Mouse (Mus musculus) spleen, embryonic (tissue): ENCODE results near the gene Pdhb.

ENCODE experiments used
- CTCF ChIA-PET: fragments of 350-600 bp; sonication (Branson Sonifier 250); formaldehyde crosslinking; loops from one replicate; lab custom pipeline; 2022; lab: Charles Lee

Gene Pdhb

DNA sequence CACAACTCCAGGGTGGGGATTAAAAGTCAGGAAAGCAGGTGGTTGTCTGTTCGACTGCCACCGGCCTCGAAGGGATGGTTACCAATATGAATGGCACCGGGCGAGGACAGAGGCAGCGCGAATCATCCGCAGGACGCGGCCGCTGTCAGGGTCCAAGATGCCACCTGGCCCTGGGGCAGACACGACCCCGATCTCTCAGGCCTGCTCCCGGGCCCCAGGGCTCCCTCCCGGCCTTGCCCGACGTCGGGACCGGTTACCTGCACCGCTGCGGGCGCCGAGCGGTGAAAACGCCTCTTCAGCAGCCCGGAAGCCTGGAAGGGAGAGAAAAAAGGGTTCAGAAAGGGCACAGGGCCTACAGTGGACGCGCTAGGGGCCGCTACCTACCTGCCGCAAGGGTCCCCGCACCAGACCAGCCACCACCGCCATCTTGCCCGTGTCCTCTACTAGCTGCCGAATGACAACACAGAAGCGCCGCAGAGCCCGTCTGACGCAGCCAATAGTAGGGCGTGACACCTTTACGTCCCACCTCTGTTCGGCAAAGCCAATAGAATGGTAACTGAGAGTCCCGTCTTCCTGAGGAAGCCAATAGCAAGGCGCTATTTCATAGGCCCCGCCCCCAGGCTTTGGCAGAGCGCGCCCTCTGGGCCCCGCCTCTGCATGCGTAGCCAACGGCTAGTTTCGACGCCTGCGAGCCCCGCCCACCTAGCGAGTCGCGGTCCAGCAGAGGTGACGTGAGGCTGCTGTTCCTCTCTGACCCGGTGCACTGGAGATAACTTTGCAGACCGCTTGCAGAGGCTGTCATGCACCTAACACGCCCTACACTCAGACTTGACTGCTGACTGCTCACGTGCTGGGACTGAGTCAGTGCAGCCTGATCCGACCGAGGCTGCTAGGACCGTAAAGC lies at the start of gene Pdhb:
Pdhb (minus strand) TSS at position 519 of the 904 bp plus-strand sequence.
- CTCF ChIA-PET = interaction anchor here (1.3 kb wide), 1 partner anchor 80 kb away, joined by 3 read pairs; no protein-coding TSS in a partner anchor

DNA sequence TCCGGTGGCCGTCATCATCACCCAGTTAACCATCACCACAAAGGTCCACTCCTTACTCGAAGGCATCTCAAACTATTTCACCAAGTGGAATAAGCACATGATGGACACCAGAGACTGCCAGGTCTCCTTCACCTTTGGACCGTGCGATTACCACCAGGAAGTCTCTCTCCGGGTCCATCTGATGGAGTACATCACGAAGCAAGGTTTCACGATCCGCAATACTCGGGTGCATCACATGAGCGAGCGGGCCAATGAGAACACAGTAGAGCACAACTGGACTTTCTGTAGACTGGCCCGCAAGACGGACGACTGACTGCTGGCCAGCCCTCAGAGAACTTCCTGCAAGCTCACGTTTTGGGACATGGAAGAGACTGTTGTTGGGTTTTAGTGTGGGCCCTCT lies 49.7 kb upstream of the Pdhb start:
- CTCF ChIA-PET = no interaction called here

DNA sequence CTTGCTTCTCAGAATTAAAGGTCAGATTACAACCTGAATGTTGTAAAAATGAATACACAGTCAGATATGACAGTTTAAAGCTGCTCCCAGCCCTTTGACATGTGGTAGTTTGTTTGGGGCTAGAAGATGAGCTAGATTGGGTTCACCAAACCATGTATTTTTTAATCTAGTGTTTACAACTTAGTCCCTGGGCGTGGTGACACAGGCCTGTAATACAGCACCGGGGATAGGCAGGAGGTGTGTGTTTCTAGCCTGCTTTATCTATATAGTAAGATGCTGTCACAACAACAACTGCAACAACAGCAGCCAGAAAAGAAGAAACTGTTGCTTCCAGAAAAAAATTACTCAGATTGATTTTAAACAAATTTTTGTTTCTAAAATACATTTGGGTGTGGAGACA lies 48.1 kb upstream of the Pdhb start:
- CTCF ChIA-PET = no interaction called here

DNA sequence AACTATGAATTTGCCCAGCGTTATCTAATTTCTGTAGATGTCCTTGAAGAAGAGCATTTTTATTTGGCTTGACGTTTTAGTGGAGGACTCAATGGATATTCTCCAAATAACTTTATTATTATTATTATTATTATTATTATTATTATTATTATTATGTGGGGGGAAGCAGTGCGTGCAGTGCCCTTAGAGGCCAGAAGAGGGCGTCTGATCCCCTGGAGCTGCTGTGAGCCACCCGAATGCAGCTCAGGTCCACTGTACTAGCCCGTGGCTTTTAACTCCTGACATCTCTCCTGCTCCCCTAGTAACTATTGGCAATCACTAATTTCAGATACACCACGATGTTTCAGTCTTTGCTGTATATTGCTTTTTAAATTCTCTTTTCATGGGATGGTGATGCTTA lies 47.5 kb upstream of the Pdhb start:
- CTCF ChIA-PET = no interaction called here

DNA sequence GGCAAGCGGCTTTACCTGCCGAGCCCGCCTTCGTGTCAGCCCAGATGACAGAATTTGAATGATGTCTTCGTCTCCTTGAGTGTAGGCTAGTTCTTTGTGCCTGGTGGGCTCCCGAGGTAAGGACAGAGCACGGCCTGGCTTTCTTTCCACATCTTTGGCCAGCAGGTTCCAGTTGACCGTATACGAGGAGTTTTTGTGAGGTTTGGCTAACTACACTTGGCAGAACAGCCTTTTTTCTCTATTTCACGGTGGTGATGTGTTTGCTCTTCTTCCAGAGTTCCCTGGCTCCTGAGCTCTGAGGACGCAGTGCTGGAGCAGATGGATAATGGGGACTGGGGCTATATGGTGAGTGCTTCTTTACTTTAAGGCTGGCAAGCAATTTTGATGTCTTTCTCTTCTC lies 47.1 kb upstream of the Pdhb start:
- CTCF ChIA-PET = interaction anchor here (0.9 kb wide), 1 partner anchor 216 kb away, joined by 6 read pairs; no protein-coding TSS in a partner anchor

DNA sequence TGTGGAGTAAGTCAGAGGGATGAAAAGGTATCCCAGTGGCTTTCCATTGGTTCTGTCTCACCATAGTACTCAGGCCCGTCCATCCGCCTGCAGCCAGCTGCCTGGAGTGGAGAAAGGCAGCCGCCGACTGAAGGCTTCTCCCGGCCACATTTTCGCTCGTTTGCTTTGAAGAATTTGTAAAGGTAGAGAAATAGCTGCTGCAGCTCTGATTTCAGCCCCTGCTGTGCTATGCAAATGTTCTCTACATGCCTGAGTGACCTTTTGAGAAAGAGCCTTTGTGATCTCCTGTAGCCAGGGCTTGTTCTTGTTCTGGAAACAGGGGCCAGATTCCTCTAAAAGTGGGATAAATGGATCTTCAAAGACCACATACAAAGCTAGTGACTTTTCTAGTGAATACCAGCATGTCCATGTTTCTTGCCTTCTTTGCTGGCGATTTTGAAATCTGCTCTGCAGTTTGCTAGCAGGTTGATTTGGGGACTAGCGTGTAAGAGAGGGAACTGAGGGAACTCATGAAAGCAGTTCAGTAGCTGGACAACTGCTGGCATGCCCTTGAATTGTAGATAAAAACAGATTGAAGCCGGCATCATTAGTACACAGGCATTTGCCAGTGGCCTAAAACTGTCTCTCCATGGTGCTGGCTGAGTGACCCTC lies 46.0 kb upstream of the Pdhb start:
- CTCF ChIA-PET = interaction anchor here (0.8 to 0.9 kb wide), 2 partner anchors 9 to 215 kb away, joined by 6 to 8 read pairs; no protein-coding TSS in a partner anchor

DNA sequence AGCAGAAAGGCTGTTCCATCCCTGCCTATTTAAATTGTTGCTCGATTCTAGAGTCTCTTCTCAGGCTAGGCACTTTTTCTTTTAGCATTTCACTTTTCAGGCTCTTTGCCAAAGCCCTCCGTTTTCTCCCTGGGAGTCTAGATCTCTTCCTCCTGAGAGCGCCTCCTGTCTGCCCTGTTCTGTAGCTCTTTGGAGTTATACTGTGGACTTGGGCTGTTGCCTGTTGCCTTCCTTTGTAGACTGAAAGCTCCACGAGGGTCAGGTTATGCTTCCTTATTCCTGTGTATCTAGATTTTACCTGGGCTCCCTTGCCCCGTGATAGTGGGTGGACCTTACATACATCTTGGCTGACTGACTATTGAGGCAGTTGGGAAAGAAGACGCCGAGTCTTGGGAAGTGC lies 45.4 kb upstream of the Pdhb start:
- CTCF ChIA-PET = interaction anchor here (0.8 kb wide), 1 partner anchor 10 kb away, joined by 8 read pairs; no protein-coding TSS in a partner anchor

DNA sequence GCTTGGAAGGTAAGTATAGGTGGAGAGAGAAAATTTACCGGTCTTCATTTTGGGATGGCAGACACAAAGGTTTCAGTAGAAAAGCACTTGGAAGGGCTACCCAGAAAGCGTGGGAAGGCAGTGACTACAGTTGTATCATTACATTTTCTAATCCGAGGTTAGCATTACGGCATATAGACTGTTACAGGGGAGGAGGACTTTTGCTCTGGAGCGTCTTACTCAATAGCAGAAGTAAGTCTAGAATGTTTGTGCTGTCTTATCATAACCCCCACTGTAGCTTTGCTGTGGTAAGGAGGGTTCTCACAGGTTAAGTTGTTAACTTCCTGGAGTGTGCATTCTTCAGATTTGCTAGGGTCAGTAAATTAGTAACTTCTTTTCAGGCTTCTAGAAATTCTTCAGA lies 43.3 kb upstream of the Pdhb start:
- CTCF ChIA-PET = no interaction called here

DNA sequence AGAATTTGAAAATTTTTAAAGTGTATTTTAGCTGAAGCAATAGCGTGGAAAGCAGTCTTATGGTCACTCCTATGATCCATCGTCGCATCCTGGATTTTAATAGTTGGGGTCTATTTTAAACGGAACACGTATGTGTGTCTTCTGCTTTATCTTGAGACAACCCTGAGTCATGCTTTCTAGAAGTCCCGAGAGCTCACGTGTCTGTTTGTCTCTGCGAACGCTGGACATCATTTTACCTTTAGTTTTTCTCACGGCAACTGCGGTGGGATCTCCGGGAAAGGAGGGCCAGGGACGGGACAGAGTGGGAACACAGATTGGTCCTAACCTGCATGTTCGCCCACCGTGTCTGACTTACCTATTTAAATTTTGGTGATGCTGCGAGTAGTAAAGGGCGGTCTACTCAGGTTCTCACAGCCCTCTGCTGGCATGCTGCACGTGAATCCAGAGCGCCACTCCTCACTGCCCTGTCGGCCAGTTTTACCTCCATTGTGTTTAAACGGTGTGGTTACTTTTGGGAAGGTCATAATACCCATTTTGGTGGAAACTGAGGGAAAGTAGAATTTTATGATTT lies 42.5 kb upstream of the Pdhb start:
- CTCF ChIA-PET = no interaction called here

DNA sequence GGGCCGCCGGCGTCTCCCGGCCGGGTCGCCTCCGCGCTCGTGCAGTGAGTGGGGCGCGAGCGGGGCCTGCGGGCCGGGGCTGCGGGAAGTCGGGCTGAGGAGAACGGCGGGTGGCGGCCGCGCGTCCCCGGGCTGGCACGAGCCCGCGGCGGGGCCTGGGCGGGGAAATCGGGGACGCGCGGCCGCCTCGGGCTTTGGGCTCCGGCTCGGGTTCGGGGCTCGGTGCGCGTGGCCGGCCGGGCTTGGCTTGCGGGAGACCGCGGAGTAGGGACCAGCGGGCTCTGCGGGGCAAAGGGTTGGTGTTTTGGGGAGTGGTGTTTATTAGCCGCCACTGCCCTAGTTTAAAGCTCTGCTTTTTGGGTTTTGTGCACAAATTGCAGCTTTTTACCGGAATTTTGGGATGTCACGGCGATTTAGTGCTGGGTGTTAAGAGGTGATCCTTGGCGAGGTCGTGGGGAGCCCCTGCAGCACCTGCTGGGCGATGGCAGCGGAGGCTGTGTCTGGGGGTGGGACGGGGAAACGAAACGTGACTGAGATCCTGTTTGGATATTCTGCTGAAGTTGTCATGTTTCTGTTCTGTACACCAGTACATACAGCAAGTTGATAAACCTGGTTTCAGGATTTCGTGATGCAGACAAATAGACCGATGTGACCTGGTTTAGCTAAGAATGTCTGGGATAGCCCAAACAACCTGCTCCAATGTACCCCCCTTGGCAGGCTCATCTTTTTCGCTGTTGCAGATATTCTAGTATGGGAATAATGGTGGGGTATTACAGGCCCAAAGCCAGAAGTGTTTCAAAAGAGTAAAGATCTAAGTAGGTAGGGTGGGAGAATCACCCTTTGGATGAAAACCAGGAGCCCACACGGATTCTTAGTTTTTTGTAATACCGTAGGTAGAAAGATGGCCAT lies 41.7 kb upstream of the Pdhb start:
- CTCF ChIA-PET = interaction anchor here (0.5 kb wide), 1 partner anchor 42 kb away, joined by 3 read pairs; no protein-coding TSS in a partner anchor

DNA sequence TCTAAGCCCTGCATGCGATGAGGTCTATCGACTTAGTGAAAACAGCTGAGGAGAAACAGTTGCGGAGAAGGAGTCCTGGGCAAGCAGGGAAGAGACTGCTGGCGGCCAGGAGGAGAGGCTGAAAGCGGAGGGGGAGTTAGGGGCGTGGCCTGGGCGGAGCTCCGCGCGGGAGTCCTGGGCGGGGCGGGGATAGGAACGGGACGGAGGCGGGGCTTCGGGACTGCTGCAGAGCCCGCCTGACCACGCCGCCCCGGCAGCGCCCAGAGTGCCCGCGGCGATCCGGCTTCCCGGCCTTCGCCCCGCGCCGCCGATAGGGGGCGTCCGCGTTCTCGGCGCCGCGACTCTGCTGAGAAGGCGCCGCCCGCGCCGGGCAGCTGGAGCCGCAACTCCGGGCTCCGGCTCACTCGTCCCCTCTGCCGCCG lies 41.0 kb upstream of the Pdhb start, which contains the start of gene Kctd6:
Kctd6 (plus strand) TSS at position 338 of the 422 bp plus-strand sequence.
- CTCF ChIA-PET = interaction anchor here (0.5 kb wide), 1 partner anchor 43 kb away, joined by 3 read pairs; no protein-coding TSS in a partner anchor

DNA sequence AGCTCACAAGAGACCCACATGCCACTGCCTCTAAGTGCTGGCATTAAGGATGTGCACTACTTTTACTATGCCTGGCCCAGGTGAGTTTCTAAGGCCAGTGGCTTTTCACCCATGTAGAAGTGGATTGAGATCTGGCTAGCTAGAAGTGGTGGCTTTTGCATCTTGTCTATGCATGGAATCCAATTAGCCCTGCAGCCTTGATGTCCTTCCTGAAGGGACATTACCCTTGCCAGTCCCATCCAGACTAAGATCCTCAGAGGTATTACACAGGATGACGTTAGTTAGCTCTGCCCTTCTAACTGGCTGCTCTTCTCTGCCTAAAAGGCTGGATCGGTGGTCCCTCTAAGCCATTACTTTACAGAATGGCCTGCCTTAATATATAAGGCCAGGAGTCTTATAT lies 40.2 kb upstream of the Pdhb start:
- CTCF ChIA-PET = no interaction called here

DNA sequence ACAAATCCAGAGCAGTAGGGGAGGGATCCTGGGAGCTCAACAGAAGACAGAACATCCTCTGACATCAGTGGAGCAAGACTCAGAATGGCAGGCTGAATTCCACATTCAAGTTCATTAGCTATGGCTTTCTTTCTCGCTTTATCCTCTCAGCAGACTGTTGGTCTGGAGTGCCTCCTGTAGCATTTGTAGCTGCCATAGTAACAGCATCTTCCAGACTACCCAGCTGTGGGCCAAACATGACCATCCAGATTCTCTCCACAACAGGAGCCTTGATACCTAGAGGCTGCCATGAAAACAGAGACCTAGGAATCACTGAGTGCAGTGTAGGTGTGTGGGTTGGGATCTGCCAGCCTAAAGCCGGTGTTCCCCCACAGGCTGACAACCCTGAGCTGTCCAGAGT lies 37.1 kb upstream of the Pdhb start:
- CTCF ChIA-PET = no interaction called here

DNA sequence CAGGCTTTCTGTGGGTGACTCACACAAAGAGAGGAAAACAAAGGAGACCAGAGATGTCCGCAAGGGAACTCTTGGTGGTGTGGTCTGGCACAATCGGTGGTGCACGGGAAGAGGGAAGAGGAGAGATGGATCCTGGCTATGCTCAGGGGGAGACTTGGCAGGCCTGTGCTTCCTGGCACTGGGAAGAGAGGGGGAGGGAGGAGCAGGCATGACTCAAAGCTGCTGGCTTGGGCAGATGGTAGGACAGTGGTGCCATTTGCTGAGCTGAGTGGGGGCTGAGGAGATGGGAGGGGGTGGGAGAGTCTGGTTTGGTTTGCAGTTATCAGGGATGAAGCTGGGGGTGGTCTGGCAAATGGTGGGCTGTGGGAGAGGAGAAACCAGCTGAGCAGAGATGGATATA lies 36.1 kb upstream of the Pdhb start:
- CTCF ChIA-PET = no interaction called here

DNA sequence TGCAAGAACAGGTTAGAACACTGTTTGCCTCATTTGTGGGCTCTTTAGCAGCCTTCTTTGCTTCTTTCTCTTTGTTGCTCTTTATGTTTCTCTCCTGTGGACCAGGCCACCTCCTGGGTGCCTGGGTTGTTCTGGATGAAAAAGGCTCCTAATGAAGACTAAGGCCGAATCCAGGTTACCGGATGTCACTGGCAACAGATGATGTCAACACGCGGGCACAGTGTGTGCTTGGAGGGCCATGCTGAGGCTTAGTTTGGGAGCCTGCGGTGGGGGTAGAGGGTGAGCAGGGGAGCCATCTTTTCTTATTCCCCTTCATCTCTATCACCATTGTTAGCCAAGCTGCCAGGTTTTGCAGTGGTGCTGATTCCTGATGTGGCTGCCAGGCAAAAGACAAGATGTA lies 34.7 kb upstream of the Pdhb start:
- CTCF ChIA-PET = no interaction called here

DNA sequence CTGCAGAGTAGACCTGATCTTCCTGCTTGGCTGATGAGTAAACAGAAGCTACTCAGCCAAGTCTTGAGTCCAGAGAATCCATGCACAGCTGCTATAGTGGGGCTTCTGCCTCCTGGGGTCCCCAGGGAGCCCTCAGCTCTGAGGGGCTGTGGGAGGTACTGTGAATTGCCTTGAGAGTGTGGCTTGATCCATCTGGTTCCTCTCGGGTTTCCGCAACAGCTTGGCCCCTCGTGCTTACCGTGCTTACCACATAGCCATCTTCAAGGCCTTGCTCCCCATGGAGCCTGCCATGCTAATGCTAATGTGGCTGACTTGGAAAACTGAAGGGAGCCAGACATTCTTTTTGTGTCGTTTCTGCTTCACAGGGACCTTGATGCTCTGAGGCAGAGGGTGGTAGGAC lies 34.3 kb upstream of the Pdhb start:
- CTCF ChIA-PET = no interaction called here

DNA sequence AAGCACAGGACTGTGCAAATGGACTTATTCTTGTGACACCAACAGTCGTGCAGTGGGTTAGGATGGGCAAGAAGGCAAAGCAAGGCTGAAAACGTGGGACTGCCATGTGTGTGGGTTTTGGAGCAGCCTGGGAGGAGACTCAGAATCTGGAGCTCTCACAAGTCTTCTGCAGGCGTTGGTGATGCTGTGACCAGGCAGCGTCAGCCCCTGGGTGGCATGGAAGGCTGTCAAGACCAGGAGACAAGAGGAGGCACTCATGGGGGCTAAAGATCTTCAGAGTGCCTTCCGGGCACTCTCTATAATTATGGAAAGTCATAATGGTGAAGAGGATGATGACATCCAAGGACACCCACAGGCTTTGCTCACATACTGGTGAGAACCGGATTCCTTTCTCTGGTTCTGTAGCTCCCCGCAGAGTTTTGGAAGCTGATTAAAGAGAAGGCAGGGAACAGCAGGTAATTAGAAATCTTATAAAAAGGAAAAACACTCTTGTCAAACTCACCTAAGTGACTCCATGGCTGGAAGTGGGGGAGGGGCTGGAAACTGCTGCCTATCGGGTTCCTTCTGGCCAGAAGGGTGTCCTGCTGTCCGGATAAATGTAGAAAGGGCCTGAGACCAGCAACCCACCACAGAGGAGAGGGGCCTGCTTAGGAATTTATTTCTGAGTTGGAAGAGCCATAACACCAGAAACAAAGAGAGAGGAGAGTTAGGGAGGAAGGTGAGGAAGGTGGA lies 33.5 kb upstream of the Pdhb start:
- CTCF ChIA-PET = no interaction called here

DNA sequence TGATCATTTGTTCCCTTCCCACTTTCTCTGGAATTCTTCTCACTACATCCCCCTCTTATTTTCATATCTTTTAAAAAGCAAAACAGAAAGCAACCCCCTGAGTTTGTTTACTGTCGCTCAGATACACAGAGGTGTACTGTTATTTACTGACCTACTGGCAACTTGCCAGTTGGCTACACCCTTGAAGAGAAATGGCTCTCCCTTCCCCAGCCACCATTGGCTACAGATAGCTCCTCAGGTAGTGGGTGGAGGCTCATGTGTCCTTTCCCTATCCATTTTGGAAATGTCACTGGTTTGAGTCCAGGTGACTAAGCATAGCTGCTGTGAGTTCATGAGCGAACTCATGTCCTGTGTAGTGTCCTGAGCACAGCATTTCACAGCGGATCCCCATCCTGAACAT lies 28.9 kb upstream of the Pdhb start:
- CTCF ChIA-PET = no interaction called here

DNA sequence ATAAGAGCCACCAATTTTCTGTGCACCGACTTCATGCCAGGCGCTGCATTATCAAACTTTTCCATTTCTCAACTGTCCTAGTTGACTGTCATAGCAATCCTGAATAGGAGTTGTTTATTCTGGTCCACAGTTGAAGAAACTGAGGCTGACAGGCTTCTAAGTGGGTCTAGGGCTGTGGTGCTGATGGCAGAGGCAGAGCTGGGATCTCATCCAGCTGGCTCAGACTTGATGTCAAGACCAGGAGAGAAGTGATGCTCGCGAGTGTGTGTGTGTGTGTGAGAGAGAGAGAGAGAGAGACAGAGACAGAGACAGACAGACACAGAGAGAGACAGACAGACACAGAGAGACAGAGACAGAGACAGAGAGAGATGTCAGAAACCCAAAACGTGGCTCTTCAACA lies 27.9 kb upstream of the Pdhb start:
- CTCF ChIA-PET = no interaction called here

DNA sequence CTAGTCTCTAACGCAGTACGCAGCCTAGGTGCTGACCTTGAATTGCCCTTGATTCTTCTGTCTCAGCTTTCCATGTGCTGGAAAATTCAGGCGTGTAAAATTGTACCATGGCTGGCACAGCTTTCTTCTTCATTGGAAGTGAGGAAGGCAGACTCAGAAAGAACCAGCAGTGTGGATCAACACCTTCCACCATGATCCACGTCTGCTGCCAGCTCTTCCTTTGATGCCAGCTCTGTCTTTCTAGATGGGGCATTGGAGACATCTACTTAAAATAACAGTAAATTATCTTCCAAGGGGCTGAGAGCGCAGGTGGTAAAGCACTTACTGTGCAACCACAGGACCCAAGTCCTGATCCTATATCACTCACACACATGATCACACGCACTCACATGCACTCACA lies 19.9 kb upstream of the Pdhb start:
- CTCF ChIA-PET = no interaction called here
